In genomic region chr17:84182311-84183271, GRCm38 (mm10) we compare ENCODE assay signal across 9 mouse cellular contexts. TPM values are rescaled to one million over a fixed set of nuclear protein-coding genes. Genes with fewer than 3 reads are reported as not detected.
DNase-seq lines count a peak whose midpoint lies in the region; ATAC-seq and TF ChIP-seq lines count a peak whose summit lies in the region.
"Had no signal": no experiment of that assay in that cellular context is flagged by ENCODE, and none has a peak within 500 bp of the region (broad histone marks: within the 10 kb centered on the region; RNA-seq: fewer than 3 reads in every experiment).

No protein-coding gene starts in this region.

- H3K4me2 ChIP-seq in kidney, embryonic 14.5 days (replicated peaks; ENCODE audit: low read depth, low read length): peak overlapping the region; percentile 28
- peak overlapping the region; percentile 45 for H3K4me2 ChIP-seq in stomach, postnatal 0 days (replicated peaks; ENCODE audit: low read depth)

- DNase-seq in adrenal gland, adult 8-10 months: peak; percentile 49
- no peak for DNase-seq in adrenal gland, postnatal 25 days
- peak; percentile 10 for DNase-seq in ZHBTc4 (ENCODE audit: low read depth, low spot score)
- peak; percentile 61 for DNase-seq in gastrocnemius, postnatal 14 days
- DNase-seq in lung, postnatal 36 days: peak; percentile 47
- DNase-seq in stomach, postnatal 0 days (ENCODE audit: low spot score): peak; percentile 37
- DNase-seq in layer of hippocampus, postnatal 25 days (ENCODE audit: extremely low spot score in 1 of 2, low spot score in 1 of 2): no peak

- no peaks in the 10 kb centered on the region for H3K27me3 ChIP-seq in kidney, embryonic 14.5 days (ENCODE audit: control insufficient read depth, insufficient read depth, low read length)
- no peaks in the 10 kb centered on the region for H3K27me3 ChIP-seq in stomach, postnatal 0 days (ENCODE audit: control insufficient read depth, insufficient read depth, low read length)
- H3K27me3 ChIP-seq: Patski had no signal

- no peaks in the 10 kb centered on the region for H3K9me3 ChIP-seq in kidney, embryonic 14.5 days (ENCODE audit: control insufficient read depth, low read length)
- H3K9me3 ChIP-seq in stomach, postnatal 0 days (ENCODE audit: control insufficient read depth, low read length): no peaks in the 10 kb centered on the region

- TF ChIP-seq EP300 in stomach, postnatal 0 days (optimal IDR thresholded peaks at IDR 0.05): no peak

- WGBS in kidney, embryonic 14.5 days: 22% methylated on average over 16 of the region's 16 CpGs
- WGBS in stomach, postnatal 0 days: 24% methylated on average over 16 of the region's 16 CpGs

- H3K36me3 ChIP-seq in kidney, embryonic 14.5 days (ENCODE audit: control insufficient read depth, insufficient read depth, low read length): peaks cover 19% of the 10 kb centered on the region
- H3K36me3 ChIP-seq in stomach, postnatal 0 days (ENCODE audit: control insufficient read depth, insufficient read depth, low read length): peaks cover 13% of the 10 kb centered on the region

- H3K4me3 ChIP-seq in kidney, embryonic 14.5 days (ENCODE audit: low read length): peak overlapping the region; percentile 30; the same call in 1 of the 2 replicates
- H3K4me3 ChIP-seq in stomach, postnatal 0 days (ENCODE audit: low read depth, low read length): peak overlapping the region; percentile 10

- intact Hi-C loops in gastrocnemius, postnatal 14 days (cut with DNase I; ENCODE audit: low total_unique reads): no loop called here

- H3K9ac ChIP-seq in kidney, embryonic 14.5 days (ENCODE audit: low read depth, low read length): peak overlapping the region; percentile 14; the same call in 1 of the 2 replicates
- H3K9ac ChIP-seq in stomach, postnatal 0 days (ENCODE audit: low read length): peak overlapping the region; percentile 45

- H3K27ac ChIP-seq in kidney, embryonic 14.5 days (ENCODE audit: low read depth, low read length): peak overlapping the region; percentile 85
- peak overlapping the region; percentile 76 for H3K27ac ChIP-seq in stomach, postnatal 0 days (replicated peaks)

- peaks cover 32% of the 10 kb centered on the region for H3K4me1 ChIP-seq in kidney, embryonic 14.5 days (ENCODE audit: control insufficient read depth, insufficient read depth, low read length)
- peaks cover 8% of the 10 kb centered on the region; the same call in 1 of the 2 replicates for H3K4me1 ChIP-seq in stomach, postnatal 0 days (replicated peaks; ENCODE audit: control insufficient read depth, insufficient read depth)

- ATAC-seq in kidney, embryonic 14.5 days (ENCODE audit: low FRiP score, low TSS enrichment): no peak
- ATAC-seq in stomach, postnatal 0 days (ENCODE audit: low FRiP score, low TSS enrichment): no peak

- no peak for TF ChIP-seq CTCF in stomach, postnatal 0 days (IDR thresholded peaks at IDR 0.05; ENCODE audit: low read depth)

RNA-seq across cellular contexts. Expression of gene Zfp36l2, which starts 5.2 kb away (rescaled TPM):
- total RNA-seq in adrenal gland, adult 8-10 months (2022): 10 to 100 TPM; 52.8 to 74.4 (median 54.2) TPM
- total RNA-seq in adrenal gland, postnatal 25 days (2021): 52.0 and 56.5 TPM in 2 replicates
- total RNA-seq in gastrocnemius, postnatal 14 days (2021): 10 to 100 TPM; 17.0 to 21.3 TPM
- polyA plus RNA-seq in kidney, embryonic 14.5 days (2014; fragmentation: Nextera tagmentation; extraction: Ambion mirVana): 22.5 and 24.3 TPM in 2 replicates
- 17.5 and 18.3 TPM in 2 replicates for polyA plus RNA-seq in stomach, postnatal 0 days (2015; fragmentation: Nextera tagmentation; extraction: Ambion mirVana)
- 10 to 100 TPM; 26.6 to 28.7 TPM for total RNA-seq in layer of hippocampus, postnatal 25 days (2021)

Comparison
In these comparisons a context has a peak if more than half of its experiments do, and no peak if none do; other contexts are left out.
1. DNase-seq: peak in adrenal gland, adult 8-10 months (single experiment), ZHBTc4 (single experiment), gastrocnemius, postnatal 14 days (single experiment), lung, postnatal 36 days (single experiment) and stomach, postnatal 0 days (single experiment); none in adrenal gland, postnatal 25 days (single experiment) and layer of hippocampus, postnatal 25 days (0 of 2).